Mouse (Mus musculus) myocyte (in vitro differentiated cells): ENCODE measurements at regions not wholly inside any gene's neighbourhood (a gene's known extent, or its start where the extent isn't known, plus 50 kb on each side); places are given as distances from the start of the nearest gene placed in this dataset.

Source experiments
- CEBPB ChIP-seq: IDR thresholded peaks from 2 replicates; pipeline ENCODE4 v1.6.1; 2011; ENCODE audit warnings: mild to moderate bottlenecking, moderate library complexity; ENCODE audit not compliant: poor library complexity, insufficient read depth, severe bottlenecking
- E2F4 ChIP-seq: IDR thresholded peaks from one replicate; pipeline ENCODE4 v1.6.1; 2011; ENCODE audit warnings: mild to moderate bottlenecking, control low read depth, moderate library complexity; ENCODE audit not compliant: insufficient read depth
- MYOD1 ChIP-seq, 3 experiments: IDR thresholded peaks; one replicate each; pipeline ENCODE4 v1.6.1; 2011; ENCODE audit warnings: control low read depth in 2 of 3, low read depth in 2 of 3, mild to moderate bottlenecking in 2 of 3, moderate library complexity in 1 of 3; ENCODE audit not compliant: insufficient read length in 2 of 3, control insufficient read depth in 1 of 3
- POLR2A ChIP-seq: IDR thresholded peaks from one replicate; pipeline ENCODE4 v1.6.1; 2011; ENCODE audit warnings: low read depth, mild to moderate bottlenecking, control low read depth, moderate library complexity; ENCODE audit not compliant: insufficient read length

DNA sequence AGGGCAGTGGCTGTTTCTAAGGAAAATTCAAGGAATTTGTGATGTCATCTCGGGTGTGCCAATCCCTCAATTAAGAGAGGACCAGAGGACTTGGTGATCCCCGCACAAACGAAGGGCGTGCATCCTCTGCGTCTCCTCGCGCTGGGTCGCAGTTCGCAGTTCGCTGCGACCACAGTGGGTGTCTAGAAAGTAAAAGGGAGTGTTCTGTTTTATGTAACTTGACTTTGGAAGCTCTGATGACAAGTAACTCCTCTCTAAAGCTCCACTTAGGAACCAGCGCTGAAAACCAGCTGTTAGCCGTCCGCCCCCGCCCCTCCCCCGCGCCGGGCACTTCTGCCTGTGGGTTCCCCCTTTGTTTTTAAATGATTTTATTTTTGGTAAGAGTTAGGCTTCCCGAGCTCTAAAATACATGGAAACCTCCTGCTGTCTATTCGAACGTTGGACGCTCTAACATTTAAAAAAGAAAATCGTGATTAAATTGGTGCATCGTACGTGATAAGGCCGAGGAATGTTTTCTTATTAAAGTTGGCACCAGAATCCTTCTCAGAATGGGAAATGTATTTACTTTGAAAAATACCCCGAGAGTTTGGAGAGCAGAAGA, 59.9 kb upstream of the Rap1b start:
- TF ChIP-seq MYOD1 (IDR thresholded peaks at IDR 0.05; ENCODE audit: control insufficient read depth in 1 of 3, insufficient read length in 2 of 3, low read depth in 2 of 3), result peak in 2 of 3 experiments; percentile 10 to 63
- peak; percentile 59 for TF ChIP-seq POLR2A
- TF ChIP-seq E2F4, result no peak
- no peak for TF ChIP-seq CEBPB
